Mouse (Mus musculus) hindbrain, embryonic 11.5 days (tissue): ENCODE measurements around the gene Hoxa6. TPM values are rescaled to one million over a fixed set of nuclear protein-coding genes. Genes with fewer than 3 reads are reported as not detected.

Source experiments
- ATAC-seq: fragments of 200-750 bp; cut with Nextera tagmentation; 2 replicates; pipeline ENCODE4 v1.8.0; 2017; ENCODE audit warnings: mild to moderate bottlenecking, moderate TSS enrichment, moderate library complexity; ENCODE audit not compliant: low FRiP score
- DNase-seq: peaks from one replicate; pipeline ENCODE4 v3.0.0-alpha.2; 2015; ENCODE audit warnings: low spot score
- H3K27ac ChIP-seq: fragments of 300-500 bp; sonication (generic); 2 replicates; pipeline ENCODE4 v1.5.1; 2014; ENCODE audit warnings: mild to moderate bottlenecking, low read depth, low read length
- H3K27me3 ChIP-seq: fragments of 300-500 bp; sonication (generic); 2 replicates; pipeline ENCODE4 v1.6.1; 2014; ENCODE audit warnings: mild to moderate bottlenecking, low read length, moderate library complexity, mixed read lengths; ENCODE audit not compliant: control insufficient read depth, insufficient read depth
- H3K36me3 ChIP-seq: fragments of 300-500 bp; sonication (generic); 2 replicates; pipeline ENCODE4 v1.6.1; 2014; ENCODE audit warnings: mild to moderate bottlenecking, low read length, moderate library complexity, mixed read lengths; ENCODE audit not compliant: control insufficient read depth, insufficient read depth
- H3K4me1 ChIP-seq: fragments of 300-500 bp; sonication (generic); replicated peaks from 2 replicates; pipeline ENCODE4 v1.6.1; 2014; ENCODE audit warnings: low read length, mixed read lengths; ENCODE audit not compliant: control insufficient read depth, insufficient read depth
- H3K4me2 ChIP-seq: fragments of 300-500 bp; sonication (generic); replicated peaks from 2 replicates; pipeline ENCODE4 v1.6.1; 2014; ENCODE audit warnings: mild to moderate bottlenecking, low read depth, low read length
- H3K4me3 ChIP-seq: fragments of 300-500 bp; sonication (generic); 2 replicates; pipeline ENCODE4 v1.5.1; 2014; ENCODE audit warnings: low read depth, low read length
- H3K9ac ChIP-seq: fragments of 300-500 bp; sonication (generic); 2 replicates; pipeline ENCODE4 v1.6.1; 2014; ENCODE audit warnings: low read depth, low read length
- H3K9me3 ChIP-seq: fragments of 300-500 bp; sonication (generic); 2 replicates; pipeline ENCODE4 v1.6.1; 2016; ENCODE audit warnings: low read length; ENCODE audit not compliant: control insufficient read depth
- WGBS: fragments of 180-500 bp; shearing (Covaris S2); extraction: QIAGEN DNeasy Blood & Tissue Kit; methylation state at CpG from one replicate; pipeline ENCODE4 v1.1.7; 2014; 5-methylcytosine and 5-hydroxymethylcytosine counted together
- polyA plus RNA-seq: library from polyadenylated mRNA; unstranded; fragments of >200 nt; fragmentation: Nextera tagmentation; extraction: Ambion mirVana; gene quantifications from 2 replicates; pipeline ENCODE4 v1.2.1, GENCODE M21; 2014

Gene Hoxa6
- polyA plus RNA-seq, 1 experiment from 2014 or later: 2.1 TPM

DNA sequence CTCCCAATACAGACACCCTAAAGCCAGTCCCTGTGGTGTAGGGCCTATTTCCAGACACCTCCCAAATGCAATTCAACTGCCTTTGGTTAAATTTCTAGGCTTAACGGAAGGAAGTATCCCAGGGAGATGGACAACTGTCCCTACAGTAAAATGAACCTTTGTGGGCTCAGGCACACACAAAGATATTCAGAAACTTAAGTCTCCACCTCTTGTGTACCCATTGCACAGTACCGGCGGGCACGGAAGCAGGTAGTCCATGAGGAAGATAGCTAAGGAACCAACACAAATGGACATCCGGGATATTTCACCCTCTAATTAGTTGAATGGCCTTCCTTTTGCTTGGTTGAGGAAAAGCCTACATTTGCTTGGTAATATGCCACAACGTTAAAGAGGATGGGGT is 32.1 kb downstream of the Hoxa6 start:
- Histone ChIP-seq H3K27ac (peak overlapping the region; percentile 99), H3K4me2 (peak overlapping the region; percentile 55), H3K36me3 (no peaks in the 10 kb centered on the region), H3K9ac (peak overlapping the region; percentile 97), H3K9me3 (no peaks in the 10 kb centered on the region), H3K27me3 (peaks cover 65% of the 10 kb centered on the region), H3K4me3 (peak overlapping the region; percentile 76), H3K4me1 (0 out of 2 replicates have a peak, but pooled peaks cover 3% of the 10 kb centered on the region)
- under 1% methylated on average over 6 of the region's 6 CpGs for WGBS
- ATAC-seq (no peak; the same call in 1 of the 2 replicates), DNase-seq (peak; percentile 73)

GRCm38 (mm10) chr6:52175864-52176263 is 32.7 kb downstream of the Hoxa6 start:
- peaks cover 65% of the 10 kb centered on the region for H3K27me3 ChIP-seq
- no peaks in the 10 kb centered on the region for H3K36me3 ChIP-seq
- WGBS: 0% methylated on average over 5 of the region's 35 CpGs
- peak overlapping the region; percentile 97 for H3K9ac ChIP-seq
- ATAC-seq (peak; percentile 66), DNase-seq (peak; percentile 78)
- H3K4me2 ChIP-seq: peak overlapping the region; percentile 55
- peak overlapping the region; percentile 99 for H3K27ac ChIP-seq
- peak overlapping the region; percentile 76 for H3K4me3 ChIP-seq
- no peaks in the 10 kb centered on the region for H3K9me3 ChIP-seq
- H3K4me1 ChIP-seq: peaks cover 4% of the 10 kb centered on the region; the same call in 1 of the 2 replicates

GRCm38 (mm10) chr6:52174968-52175751 is 33.4 kb downstream of the Hoxa6 start:
- peak overlapping the region; percentile 97 for H3K9ac ChIP-seq

DNA sequence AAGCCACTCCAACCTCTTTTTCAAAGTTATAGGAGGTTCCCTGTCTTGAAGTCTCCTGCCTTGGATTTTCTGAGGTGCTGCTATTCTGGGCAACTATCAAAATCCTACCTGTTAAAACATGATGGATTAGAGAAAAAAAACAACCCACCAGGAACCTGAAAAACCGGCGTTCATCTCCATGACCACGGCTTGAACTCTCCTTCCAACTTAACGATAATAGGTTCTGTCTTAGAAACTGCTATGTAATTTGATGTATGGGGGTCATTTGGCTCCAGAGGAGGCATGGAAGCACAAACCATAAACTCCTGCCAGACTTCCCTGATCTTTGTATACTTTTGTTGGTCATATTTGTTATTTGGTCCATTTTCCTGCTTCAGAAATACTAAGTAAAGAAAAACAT is 34.9 kb downstream of the Hoxa6 start:
- WGBS: 2% methylated on average over 4 of the region's 4 CpGs
- H3K36me3 ChIP-seq: no peaks in the 10 kb centered on the region
- H3K9me3 ChIP-seq: no peaks in the 10 kb centered on the region
- peaks cover 58% of the 10 kb centered on the region for H3K27me3 ChIP-seq
- peak overlapping the region; percentile 88 for H3K4me2 ChIP-seq
- no peak for ATAC-seq
- DNase-seq: no peak
- peak overlapping the region; percentile 60 for H3K9ac ChIP-seq
- peaks cover 8% of the 10 kb centered on the region; the same call in 1 of the 2 replicates for H3K4me1 ChIP-seq
- H3K4me3 ChIP-seq: peak overlapping the region; percentile 76
- peak overlapping the region; percentile 85 for H3K27ac ChIP-seq

More at GRCm38 (mm10) chr6:52174968-52175751, 33.4 kb downstream of the Hoxa6 start:
- Histone ChIP-seq H3K27ac (peak overlapping the region; percentile 99), H3K9me3 (no peaks in the 10 kb centered on the region), H3K4me3 (peak overlapping the region; percentile 76), H3K36me3 (no peaks in the 10 kb centered on the region), H3K4me2 (peak overlapping the region; percentile 55), H3K27me3 (peaks cover 63% of the 10 kb centered on the region), H3K4me1 (peaks cover 8% of the 10 kb centered on the region; the same call in 1 of the 2 replicates)
- under 1% methylated on average over 34 of the region's 41 CpGs for WGBS
- DNase-seq (peak; percentile 81), ATAC-seq (peak; percentile 58)

DNA sequence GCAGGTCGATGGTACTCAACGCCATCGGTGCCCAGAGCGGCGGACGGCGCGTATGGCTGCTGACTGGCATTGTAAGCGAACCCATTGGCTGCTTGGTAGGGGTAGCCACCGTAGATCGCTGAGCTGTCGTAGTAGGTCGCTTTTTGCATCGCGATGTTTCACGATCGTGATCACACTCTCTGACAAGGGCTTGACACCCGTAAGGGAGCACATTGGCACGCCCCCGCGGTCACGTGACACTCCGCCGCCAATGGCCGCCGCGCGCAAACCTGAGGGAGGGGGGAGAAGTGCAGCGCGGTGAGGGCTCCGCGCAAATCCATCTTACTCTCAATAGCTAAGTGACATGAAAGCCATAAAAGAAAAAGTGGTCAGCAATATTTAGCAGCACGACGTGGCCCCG is 36.0 kb downstream of the Hoxa6 start:
- Histone ChIP-seq H3K4me3 (peak overlapping the region; percentile 76), H3K27me3 (peaks cover 56% of the 10 kb centered on the region), H3K9me3 (no peaks in the 10 kb centered on the region), H3K36me3 (no peaks in the 10 kb centered on the region), H3K4me1 (peaks cover 8% of the 10 kb centered on the region; the same call in 1 of the 2 replicates), H3K4me2 (peak overlapping the region; percentile 88), H3K27ac (peak overlapping the region; percentile 100), H3K9ac (peak overlapping the region; percentile 68)
- under 1% methylated on average over 35 of the region's 35 CpGs for WGBS
- peak; percentile 94 for DNase-seq
- ATAC-seq: peak; percentile 62

GRCm38 (mm10) chr6:52171938-52172337 is 36.6 kb downstream of the Hoxa6 start:
- no peaks in the 10 kb centered on the region for H3K36me3 ChIP-seq
- H3K9me3 ChIP-seq: no peaks in the 10 kb centered on the region
- H3K4me2 ChIP-seq: peak overlapping the region; percentile 88
- 11% methylated on average over 7 of the region's 7 CpGs for WGBS
- H3K4me3 ChIP-seq: peak overlapping the region; percentile 76
- H3K4me1 ChIP-seq: peaks cover 8% of the 10 kb centered on the region; the same call in 1 of the 2 replicates
- H3K27me3 ChIP-seq: peaks cover 54% of the 10 kb centered on the region
- DNase-seq (no peak), ATAC-seq (no peak)
- peak overlapping the region; percentile 68 for H3K9ac ChIP-seq
- H3K27ac ChIP-seq: peak overlapping the region; percentile 100

GRCm38 (mm10) chr6:52171331-52171730 is 37.2 kb downstream of the Hoxa6 start:
- Histone ChIP-seq H3K9me3 (no peaks in the 10 kb centered on the region), H3K36me3 (no peaks in the 10 kb centered on the region), H3K27me3 (peaks cover 54% of the 10 kb centered on the region), H3K4me3 (peak overlapping the region; percentile 76), H3K4me2 (peak overlapping the region; percentile 88), H3K9ac (peak overlapping the region; percentile 68), H3K4me1 (peaks cover 8% of the 10 kb centered on the region; the same call in 1 of the 2 replicates), H3K27ac (peak overlapping the region; percentile 100)
- ATAC-seq: no peak; the same call in 1 of the 2 replicates
- 1% methylated on average over 4 of the region's 4 CpGs for WGBS
- no peak for DNase-seq

- Histone ChIP-seq H3K27me3 (peaks cover 52% of the 10 kb centered on the region), H3K27ac (peak overlapping the region; percentile 100), H3K9me3 (no peaks in the 10 kb centered on the region), H3K4me3 (peak overlapping the region; percentile 76), H3K36me3 (no peaks in the 10 kb centered on the region), H3K4me2 (peak overlapping the region; percentile 88), H3K9ac (peak overlapping the region; percentile 68), H3K4me1 (peaks cover 8% of the 10 kb centered on the region; the same call in 1 of the 2 replicates)
- ATAC-seq: no peak
- WGBS: 15% methylated on average over 5 of the region's 5 CpGs
- no peak for DNase-seq
These were observed 37.7 kb downstream of the Hoxa6 start for GRCm38 (mm10) chr6:52170898-52171223.
